In the genomic region with DNA sequence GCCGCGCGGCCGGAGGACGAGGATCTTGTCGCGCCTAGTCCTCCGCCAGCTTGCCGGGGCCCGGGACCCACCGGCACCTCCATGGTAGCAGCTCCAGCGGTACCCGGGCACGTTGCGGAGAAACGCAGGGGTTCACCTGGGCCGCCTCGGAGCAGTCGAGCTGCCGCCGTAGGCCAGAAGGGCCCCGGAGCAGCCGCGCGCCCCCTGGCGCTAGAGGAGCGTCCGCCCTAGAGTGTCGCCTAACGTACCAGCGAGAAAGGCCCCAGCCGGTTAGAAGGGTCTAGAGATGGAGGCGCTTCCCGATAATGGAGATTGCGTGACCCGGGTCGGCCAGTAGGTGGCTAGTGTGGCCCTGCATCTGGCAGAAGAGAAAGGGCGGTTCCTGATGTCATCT, we compare ENCODE assay signal across 8 mouse cellular contexts. TPM values are rescaled to one million over a fixed set of nuclear protein-coding genes. Genes with fewer than 3 reads are reported as not detected.
DNase-seq lines count a peak whose midpoint lies in the region; ATAC-seq lines count a peak whose summit lies in the region.

Gene Dennd6b (minus strand): TSS at position 184 of the 394 bp plus-strand sequence.

- H3K9me3 ChIP-seq in hindbrain, embryonic 12.5 days (replicated peaks), result no peaks in the 10 kb centered on the region

- under 1% methylated on average over 38 of the region's 38 CpGs for WGBS in hindbrain, embryonic 12.5 days

- DNase-seq in Muller cell, postnatal 12 days (ENCODE audit: inconsistent ontology term), result peak; percentile 98
- DNase-seq in cerebellum, adult 9-11 months, result peak; percentile 98
- peak; percentile 94 to 95 for DNase-seq in frontal cortex, postnatal 10 days (ENCODE audit: low spot score in 2 of 2)
- peak; percentile 94 to 97 for DNase-seq in layer of hippocampus, postnatal 14 days (ENCODE audit: low spot score in 2 of 2)
- DNase-seq in lung, postnatal 14 days, result peak; percentile 97
- DNase-seq in retina, adult 2 months (ENCODE audit: low read depth, low spot score), result peak; percentile 95
- peak; percentile 97 to 98 for DNase-seq in thymus, postnatal 36 days

- peak; percentile 98 for ATAC-seq in hindbrain, embryonic 12.5 days (ENCODE audit: low FRiP score)

- peaks cover under 1% of the 10 kb centered on the region; the same call in 1 of the 2 replicates for H3K36me3 ChIP-seq in hindbrain, embryonic 12.5 days

- H3K27me3 ChIP-seq in hindbrain, embryonic 12.5 days, result no peaks in the 10 kb centered on the region

- H3K9ac ChIP-seq in hindbrain, embryonic 12.5 days, result peak within 1 kb of the TSS; percentile 98

- peaks cover 16% of the 10 kb centered on the region for H3K4me1 ChIP-seq in hindbrain, embryonic 12.5 days

- peak within 1 kb of the TSS; percentile 71 for H3K4me2 ChIP-seq in hindbrain, embryonic 12.5 days (replicated peaks)

- H3K27ac ChIP-seq in hindbrain, embryonic 12.5 days, result peak within 1 kb of the TSS; percentile 98

- H3K4me3 ChIP-seq in hindbrain, embryonic 12.5 days, result peak within 1 kb of the TSS; percentile 79

RNA-seq across cellular contexts. Expression of gene Dennd6b, which starts in this region (rescaled TPM):
- 54.6 and 57.7 TPM in 2 replicates for polyA plus RNA-seq in hindbrain, embryonic 12.5 days (2016; fragmentation: Nextera tagmentation; extraction: Ambion mirVana)
- total RNA-seq in layer of hippocampus, postnatal 14 days (2021), result 10 to 100 TPM; 29.9 to 35.5 TPM

Comparison
In these comparisons a context has a peak if more than half of its experiments do, and no peak if none do; other contexts are left out.
1. Peak in every context shown above with its lines: DNase-seq, ATAC-seq, H3K4me3 ChIP-seq and H3K27ac ChIP-seq.